Mouse (Mus musculus) cerebellum, adult 2 months (tissue): ENCODE data around the gene Aldh16a1. TPM values are rescaled to one million over a fixed set of nuclear protein-coding genes. Genes with fewer than 3 reads are reported as not detected.

Experiments used
- DNase-seq, 2 experiments: peaks; one replicate each; pipeline ENCODE4 v3.0.0; 2021
- H3K27ac ChIP-seq: fragments of 200-500 bp; 2 replicates; pipeline ENCODE4 v1.5.1; 2012; ENCODE audit warnings: low read length, control low read depth, inconsistent platforms; ENCODE audit not compliant: insufficient read depth
- H3K27me3 ChIP-seq: fragments of 200-500 bp; 2 replicates; pipeline ENCODE4 v1.6.1; 2012; ENCODE audit warnings: inconsistent platforms, mild to moderate bottlenecking, low read length, moderate library complexity; ENCODE audit not compliant: control insufficient read depth, insufficient read depth
- H3K4me1 ChIP-seq: fragments of 200-500 bp; 2 replicates; pipeline ENCODE4 v1.6.1; 2011; ENCODE audit warnings: low read length; ENCODE audit not compliant: control insufficient read depth, insufficient read depth
- H3K4me3 ChIP-seq: fragments of 200-500 bp; replicated peaks from 2 replicates; pipeline ENCODE3; 2011; ENCODE audit warnings: mild to moderate bottlenecking, low read depth, low read length, control low read depth; ENCODE audit not compliant: insufficient read depth
- CTCF ChIP-seq: fragments of 200-500 bp; IDR thresholded peaks from 2 replicates; pipeline ENCODE4 v1.5.1; 2011; ENCODE audit warnings: low read depth, mild to moderate bottlenecking, control low read depth, low read length, moderate library complexity, borderline replicate concordance; ENCODE audit not compliant: insufficient read depth
- POLR2A ChIP-seq: fragments of 200-500 bp; IDR thresholded peaks from 2 replicates; pipeline ENCODE4 v1.6.1; 2011; ENCODE audit warnings: low read length, control low read depth, borderline replicate concordance; ENCODE audit not compliant: insufficient read depth
- WGBS: fragments of 180-500 bp; shearing (Covaris S2); methylation state at CpG from one replicate; pipeline ENCODE4 v1.1.7; 2018; 5-methylcytosine and 5-hydroxymethylcytosine counted together
- polyA plus RNA-seq: library from polyadenylated mRNA; depleted of rRNA; stranded (reverse); fragments of >200 nt; gene quantifications from 2 replicates; pipeline ENCODE4 v1.2.3, GENCODE M21; 2012

Aldh16a1 gene
- polyA plus RNA-seq, 1 experiment = 17.2 TPM

- no peak overlapping the region for H3K4me3 ChIP-seq
- TF ChIP-seq CTCF = no peak
- no peak for TF ChIP-seq POLR2A
- no peak overlapping the region for H3K27ac ChIP-seq
- H3K4me1 ChIP-seq = no peaks in the 10 kb centered on the region; the same call in 1 of the 2 replicates
- DNase-seq = peak in 1 of 2 experiments; percentile 19
- no peaks in the 10 kb centered on the region for H3K27me3 ChIP-seq
- 26% methylated on average over 12 of the region's 12 CpGs for WGBS
These were observed 19.8 kb downstream of the Aldh16a1 start for GRCm38 (mm10) chr7:45134544-45135026.

- TF ChIP-seq POLR2A = no peak
- peak; percentile 26; the same call in 1 of the 2 replicates for TF ChIP-seq CTCF
- 73% methylated on average over 8 of the region's 8 CpGs for WGBS
These were observed 20.8 kb downstream of the Aldh16a1 start for GRCm38 (mm10) chr7:45133446-45134159.

GRCm38 (mm10) chr7:45131850-45132249, 22.5 kb downstream of the Aldh16a1 start:
- WGBS = 76% methylated on average over 11 of the region's 11 CpGs

More at GRCm38 (mm10) chr7:45133446-45134159, 20.8 kb downstream of the Aldh16a1 start:
- Histone ChIP-seq H3K4me1 (no peaks in the 10 kb centered on the region; the same call in 1 of the 2 replicates), H3K27ac (no peak overlapping the region), H3K27me3 (no peaks in the 10 kb centered on the region), H3K4me3 (no peak overlapping the region)
- DNase-seq = peak in 1 of 2 experiments; percentile 9

GRCm38 (mm10) chr7:45129776-45130512, 24.4 kb downstream of the Aldh16a1 start:
- 69% methylated on average over 15 of the region's 15 CpGs for WGBS
- peaks cover 2% of the 10 kb centered on the region; the same call in 1 of the 2 replicates for H3K4me1 ChIP-seq
- H3K27ac ChIP-seq = peak overlapping the region; percentile 57; the same call in 1 of the 2 replicates
- TF ChIP-seq POLR2A (no peak), CTCF (no peak)
- H3K27me3 ChIP-seq = no peaks in the 10 kb centered on the region
- no peak overlapping the region for H3K4me3 ChIP-seq
- no peak for DNase-seq

More at GRCm38 (mm10) chr7:45131850-45132249, 22.5 kb downstream of the Aldh16a1 start:
- H3K4me1 ChIP-seq = peaks cover 2% of the 10 kb centered on the region; the same call in 1 of the 2 replicates
- H3K27ac ChIP-seq = no peak overlapping the region
- peak in 1 of 2 experiments; percentile 11 for DNase-seq
- TF ChIP-seq POLR2A (no peak), CTCF (no peak)
- H3K27me3 ChIP-seq = no peaks in the 10 kb centered on the region
- no peak overlapping the region for H3K4me3 ChIP-seq

- Histone ChIP-seq H3K27me3 (no peaks in the 10 kb centered on the region), H3K27ac (peak overlapping the region; percentile 57), H3K4me3 (peak overlapping the region; percentile 64), H3K4me1 (peaks cover 2% of the 10 kb centered on the region; the same call in 1 of the 2 replicates)
- WGBS = 3% methylated on average over 17 of the region's 17 CpGs
- DNase-seq = no peak
- no peak for TF ChIP-seq CTCF
- no peak for TF ChIP-seq POLR2A
These were observed 25.1 kb downstream of the Aldh16a1 start for GRCm38 (mm10) chr7:45129318-45129717.

- Histone ChIP-seq H3K27ac (peak within 1 kb of the TSS; percentile 79), H3K27me3 (no peaks in the 10 kb centered on the region), H3K4me1 (peaks cover 2% of the 10 kb centered on the region; the same call in 1 of the 2 replicates), H3K4me3 (peak within 1 kb of the TSS; percentile 87)
- TF ChIP-seq POLR2A (peak; percentile 93), CTCF (peak; percentile 82)
- under 1% methylated on average over 48 of the region's 48 CpGs for WGBS
- DNase-seq = peak; percentile 99 to 100
These were observed 25.6 kb downstream of the Aldh16a1 start, which contains the start of gene Rpl13a for GRCm38 (mm10) chr7:45128624-45129246. Gene Rpl13a (minus strand): TSS chr7:45128761.

GRCm38 (mm10) chr7:45127700-45128224, 26.6 kb downstream of the Aldh16a1 start:
- under 1% methylated on average over 6 of the region's 6 CpGs for WGBS
- Histone ChIP-seq H3K27me3 (no peaks in the 10 kb centered on the region), H3K4me3 (peak overlapping the region; percentile 87), H3K4me1 (peaks cover 3% of the 10 kb centered on the region; the same call in 1 of the 2 replicates), H3K27ac (no peak overlapping the region)
- no peak for DNase-seq
- no peak for TF ChIP-seq POLR2A
- no peak for TF ChIP-seq CTCF
